Mouse (Mus musculus) forebrain, embryonic 12.5 days (tissue): ENCODE results near the gene Fgfr1op2. TPM values are rescaled to one million over a fixed set of nuclear protein-coding genes. Genes with fewer than 3 reads are reported as not detected.

Experiments
- polyA plus RNA-seq: library from polyadenylated mRNA; unstranded; fragments of >200 nt; fragmentation: Nextera tagmentation; extraction: Ambion mirVana; gene quantifications from 2 replicates; pipeline ENCODE4 v1.2.1, GENCODE M21; 2016

Gene Fgfr1op2
- polyA plus RNA-seq, 1 experiment from 2014 or later = 77.4 TPM

Other genes with a start within 250 kb of the Fgfr1op2 start
- 3.0 and 3.4 TPM in 2 replicates for gene Itpr2, start 75.0 kb upstream of the Fgfr1op2 start, polyA plus RNA-seq
- 96.2 and 96.4 TPM in 2 replicates for gene Ints13, start 632 bp downstream of the Fgfr1op2 start, polyA plus RNA-seq
- gene Med21, start 65.3 kb downstream of the Fgfr1op2 start, polyA plus RNA-seq = 117 and 125 TPM in 2 replicates
- 26.0 and 29.6 TPM in 2 replicates for gene Tm7sf3, start 65.6 kb downstream of the Fgfr1op2 start, polyA plus RNA-seq
- 17.6 TPM in 2 replicates for gene Stk38l, start 147.8 kb downstream of the Fgfr1op2 start, polyA plus RNA-seq
- 0.86 and 1.4 TPM in 2 replicates for gene Arntl2, start 218.9 kb downstream of the Fgfr1op2 start, polyA plus RNA-seq